Mouse (Mus musculus) megakaryocyte progenitor cell, adult 5-6 weeks (primary cell): ENCODE measurements around the gene Tmem238. TPM values are rescaled to one million over a fixed set of nuclear protein-coding genes. Genes with fewer than 3 reads are reported as not detected.
"Not testable (repeated sequence)": the region's sequence is repeated elsewhere in the genome, so short reads cannot be mapped to it uniquely, and the experiment has no call there.

Experiments used
- ATAC-seq: replicated peaks from 2 replicates; pipeline ENCODE4 v1.8.0; 2016; ENCODE audit warnings: mild to moderate bottlenecking, moderate TSS enrichment, inconsistent platforms; ENCODE audit not compliant: poor library complexity
- total RNA-seq, 2 experiments: library from RNA; stranded (forward) in 1 of 2; stranded (reverse) in 1 of 2; fragments of 157-497, 149-512 nt in 1 of 2; fragments of 200-1000 nt in 1 of 2; gene quantifications; 2 replicates each; pipeline versions ENCODE4 v1.2.3 to v1.2.4; 2015 to 2017

The Tmem238 gene
- total RNA-seq (2015) = 6.2 and 10.5 TPM in 2 replicates
- total RNA-seq (2017) = 5.4 and 5.5 TPM in 2 replicates

- ATAC-seq = peak; percentile 8; the same call in 1 of the 2 replicates
Observed at GRCm38 (mm10) chr7:4789436-4789935, at the start of gene Tmem238. TSS of gene Tmem238 (minus strand) at chr7:4789656.

GRCm38 (mm10) chr7:4837639-4838038 is 48.2 kb upstream of the Tmem238 start:
- no peak for ATAC-seq

DNA sequence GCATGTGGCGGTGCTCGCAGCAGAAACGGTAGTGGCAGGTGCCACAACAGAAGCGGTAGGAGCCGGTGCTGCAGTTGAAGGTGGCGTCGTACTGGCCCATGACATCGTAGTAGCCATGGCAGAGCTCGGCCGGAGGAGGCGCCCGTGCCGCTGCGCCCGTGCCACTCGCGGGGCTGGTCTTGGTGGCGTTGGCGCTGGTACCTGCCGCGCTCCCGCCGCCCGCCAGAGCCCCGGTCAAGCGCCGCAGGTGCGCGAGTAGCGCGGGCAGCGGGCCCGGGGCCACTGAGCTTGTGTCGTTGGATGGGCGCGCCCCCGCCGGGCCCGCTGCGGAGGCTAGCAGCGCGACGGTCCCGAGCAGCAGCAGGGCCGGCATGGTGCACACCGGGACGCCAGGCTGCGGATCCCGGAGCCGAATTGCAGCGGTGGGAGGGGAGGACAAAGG is 46.9 kb upstream of the Tmem238 start:
- ATAC-seq = peak; percentile 98

GRCm38 (mm10) chr7:4835631-4836327 is 46.3 kb upstream of the Tmem238 start:
- ATAC-seq = 0 out of 2 replicates have a peak, but pooled peaks have one; percentile 10

DNA sequence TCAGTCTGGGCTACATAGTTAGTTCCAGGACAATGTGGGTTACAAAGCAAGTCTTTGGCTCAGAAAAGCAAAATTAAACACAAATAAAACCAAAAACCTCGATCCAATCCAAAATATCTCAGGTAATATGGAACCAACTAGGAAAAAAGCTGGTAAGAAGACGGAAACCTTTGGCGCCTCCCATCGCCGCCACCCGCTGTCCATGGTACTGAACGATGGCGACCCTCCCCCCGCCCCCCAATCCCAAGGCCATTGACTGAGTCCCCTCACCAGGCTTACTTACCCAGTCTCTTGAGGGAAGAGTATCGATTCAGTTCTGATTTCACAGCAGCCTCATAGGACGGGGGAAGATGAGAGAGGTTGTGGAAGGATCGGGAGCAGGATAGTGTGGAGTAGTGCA is 41.0 kb upstream of the Tmem238 start:
- ATAC-seq = no peak

- ATAC-seq = no peak
Observed at GRCm38 (mm10) chr7:4825365-4825764, 35.9 kb upstream of the Tmem238 start.

- ATAC-seq = no peak
Observed at GRCm38 (mm10) chr7:4822162-4822907, 32.9 kb upstream of the Tmem238 start.

GRCm38 (mm10) chr7:4821690-4822089 is 32.2 kb upstream of the Tmem238 start:
- ATAC-seq = no peak

DNA sequence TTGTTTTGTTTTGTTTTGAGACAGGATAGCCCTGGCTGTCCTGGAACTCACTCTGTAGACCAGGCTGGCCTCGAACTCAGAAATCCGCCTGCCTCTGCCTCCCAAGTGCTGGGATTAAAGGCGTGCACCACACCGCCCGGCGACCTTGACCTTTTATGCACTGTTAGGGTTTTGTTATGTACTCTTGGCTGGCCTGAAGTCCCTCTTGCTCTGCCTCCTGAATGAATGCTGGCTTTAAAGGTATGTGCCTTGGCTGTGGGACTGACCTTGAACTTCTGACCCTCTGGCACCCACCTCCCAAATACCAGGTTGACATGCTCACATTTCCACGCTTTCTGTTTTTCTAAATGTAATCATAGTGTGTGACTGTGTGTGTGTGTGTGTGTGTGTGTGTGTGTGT is 31.5 kb upstream of the Tmem238 start:
- not testable (repeated sequence) for ATAC-seq

DNA sequence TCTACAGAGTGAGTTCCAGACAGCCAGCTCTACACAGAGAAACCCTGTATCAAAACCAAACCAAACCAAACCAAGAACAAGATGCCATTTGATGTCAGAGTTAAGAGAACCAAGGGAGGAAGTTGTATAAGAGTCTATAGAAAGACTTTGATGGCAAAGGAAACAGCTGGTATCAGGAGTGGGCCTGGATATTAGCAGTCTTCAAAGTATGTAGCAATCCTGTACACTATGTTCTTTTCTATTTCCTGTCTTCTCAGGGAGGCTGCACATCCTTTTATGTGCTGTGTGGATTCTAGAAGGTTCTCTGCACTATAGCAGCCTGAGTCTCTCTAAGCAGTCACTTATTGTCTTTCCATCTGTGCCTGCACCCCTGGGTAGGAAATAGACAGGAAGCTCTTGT is 27.1 kb upstream of the Tmem238 start:
- ATAC-seq = no peak

GRCm38 (mm10) chr7:4813105-4813791 is 23.8 kb upstream of the Tmem238 start:
- ATAC-seq = no peak

DNA sequence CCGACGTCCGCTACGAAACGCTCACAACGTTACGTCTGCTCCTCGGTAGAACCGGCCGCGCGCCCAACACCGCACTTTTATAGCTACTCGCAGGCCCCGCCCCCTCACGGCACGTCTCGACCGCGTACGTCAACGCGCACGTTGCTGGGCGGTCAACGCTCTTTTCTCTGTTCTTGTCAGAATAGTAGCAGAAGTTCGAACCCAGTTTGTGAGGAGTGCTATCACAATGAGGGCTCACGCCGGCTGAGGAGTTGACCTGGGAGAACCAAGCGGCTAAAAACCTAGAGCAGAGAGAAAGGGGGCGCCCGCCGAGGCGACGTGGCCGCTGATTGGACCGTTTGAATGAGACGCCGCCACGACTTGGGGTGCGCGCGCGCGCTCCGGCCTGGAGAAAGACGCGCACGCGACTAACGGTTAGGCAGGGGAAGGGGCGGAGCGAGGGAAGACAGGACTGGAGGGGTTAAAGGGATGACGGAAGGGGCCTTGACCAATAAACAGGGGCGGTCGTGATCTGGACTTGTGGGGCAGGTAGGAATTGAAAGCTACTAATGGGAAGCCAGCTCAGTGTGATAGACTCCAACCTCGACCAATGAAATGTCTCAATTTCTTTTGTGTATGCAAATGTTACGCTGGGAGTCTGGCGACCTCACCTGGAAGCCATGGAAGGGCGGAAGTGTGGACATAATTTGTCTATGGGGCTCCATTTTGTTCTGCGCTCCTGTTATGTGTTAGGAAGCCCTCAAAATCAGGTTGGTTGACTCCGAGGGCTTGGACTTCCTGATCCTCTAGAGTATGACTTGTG is 23.0 kb upstream of the Tmem238 start, which contains the start of gene Ube2s:
Gene Ube2s (minus strand): TSS at position 288 of the 802 bp plus-strand sequence.
- ATAC-seq = peak; percentile 92

GRCm38 (mm10) chr7:4811842-4812302 is 22.4 kb upstream of the Tmem238 start:
- no peak; the same call in 1 of the 2 replicates for ATAC-seq

DNA sequence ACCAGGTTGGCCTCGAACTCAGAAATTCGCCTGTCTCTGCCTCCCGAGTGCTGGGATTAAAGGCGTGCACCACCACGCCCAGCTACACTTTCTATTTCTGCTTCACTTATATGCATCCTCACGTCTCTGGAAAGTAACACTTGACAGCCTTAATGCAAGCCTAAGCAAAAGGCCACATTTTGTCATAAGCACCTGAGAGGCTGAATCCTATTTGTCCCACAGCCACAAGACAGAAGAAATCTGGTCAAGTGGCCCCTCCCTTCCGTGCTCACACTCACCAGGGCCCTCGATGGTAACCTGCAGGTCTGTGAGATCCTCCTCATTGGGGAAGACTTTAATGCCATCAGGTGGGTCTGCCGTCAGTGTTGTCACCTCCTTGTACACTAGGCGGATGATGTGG is 21.7 kb upstream of the Tmem238 start:
- ATAC-seq = not testable (repeated sequence)

DNA sequence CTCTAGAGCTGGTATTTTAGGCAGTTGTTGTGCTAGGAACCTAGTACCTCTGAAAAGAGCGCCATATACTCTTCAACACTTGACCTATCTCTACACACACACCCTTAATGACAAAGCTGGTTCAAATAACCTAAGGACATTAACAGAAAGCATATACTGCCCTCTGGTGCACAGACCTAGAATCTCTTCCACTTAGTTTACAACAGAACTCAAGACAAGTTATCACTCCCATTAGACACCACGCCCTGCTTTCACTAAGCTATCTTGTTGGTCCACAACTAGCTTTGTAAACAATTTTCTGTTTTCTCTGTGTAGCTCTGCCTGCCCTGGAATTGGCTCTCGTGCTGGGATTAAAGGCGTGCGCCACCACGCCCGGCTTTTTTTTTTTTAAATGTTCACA is 17.3 kb upstream of the Tmem238 start:
- peak; percentile 97 for ATAC-seq

DNA sequence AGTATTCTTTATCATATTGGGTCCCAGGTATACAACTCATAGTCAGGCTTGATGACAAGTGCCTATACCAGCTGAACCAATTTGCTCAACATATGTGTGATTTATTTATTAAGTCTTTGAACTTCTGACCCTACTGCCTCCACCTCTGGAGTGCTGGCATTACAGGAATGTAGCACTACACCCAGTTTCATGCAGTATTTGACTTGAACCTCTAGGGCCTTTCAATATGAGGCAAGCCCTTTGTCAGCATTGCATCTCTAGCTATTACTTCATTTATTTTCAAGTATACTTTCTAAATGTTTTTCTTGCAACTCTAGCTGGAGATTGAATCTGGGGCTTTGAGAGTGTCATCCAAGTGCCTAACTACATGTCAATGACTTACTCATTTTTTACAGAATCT is 12.8 kb upstream of the Tmem238 start:
- no peak for ATAC-seq

DNA sequence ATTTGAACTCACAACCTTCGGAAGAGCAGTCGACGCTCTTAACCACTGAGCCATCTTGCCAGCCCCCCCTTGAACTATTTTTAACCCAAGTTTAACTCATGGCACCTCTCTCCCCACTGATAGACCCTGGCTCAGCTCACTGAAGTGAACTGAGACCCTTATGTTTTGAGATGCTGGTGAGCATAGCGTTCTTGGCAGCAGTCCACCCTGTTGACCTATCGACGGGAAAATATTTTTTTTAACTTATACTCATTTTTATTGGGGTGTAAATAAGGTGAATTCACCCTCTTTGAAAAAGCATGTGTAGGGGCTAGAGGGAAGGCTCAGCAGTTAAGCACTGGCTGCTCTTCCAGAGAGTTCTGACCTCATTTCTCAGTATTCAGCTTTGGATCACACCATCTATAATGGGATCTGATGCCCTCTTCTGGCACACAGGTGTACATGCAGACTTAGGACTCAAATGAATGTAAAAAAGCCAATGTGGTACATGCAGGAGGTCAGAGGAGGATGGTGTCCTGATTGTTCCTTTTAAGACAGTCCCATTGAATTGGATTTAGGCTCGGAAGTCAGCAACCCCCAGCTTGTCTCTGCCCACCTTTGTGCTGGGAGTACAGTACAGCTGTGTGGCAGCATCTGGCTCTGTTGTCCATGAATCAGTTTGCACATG is 6.4 kb upstream of the Tmem238 start:
- peak; percentile 30 for ATAC-seq

- no peak for ATAC-seq
Observed at GRCm38 (mm10) chr7:4794631-4795168, 5.2 kb upstream of the Tmem238 start.

- no peak for ATAC-seq
Observed at GRCm38 (mm10) chr7:4793674-4794073, 4.2 kb upstream of the Tmem238 start.
